Mouse (Mus musculus) CH12.LX (cell line): Measurements from ENCODE around the gene Myrf. TPM values are rescaled to one million over a fixed set of nuclear protein-coding genes. Genes with fewer than 3 reads are reported as not detected.

Source experiments
- DNase-seq: peaks from one replicate; pipeline ENCODE4 v3.0.0-alpha.2; 2013; ENCODE audit errors: extremely low read depth
- H3K27ac ChIP-seq: 2 replicates; pipeline ENCODE4 v1.5.1; 2012; ENCODE audit warnings: low read depth, mild to moderate bottlenecking, control low read depth, moderate library complexity; ENCODE audit not compliant: insufficient read depth
- H3K27me3 ChIP-seq: replicated peaks from 2 replicates; pipeline ENCODE3; 2012; ENCODE audit warnings: inconsistent platforms
- H3K36me3 ChIP-seq, 2 experiments: replicated peaks in 1 of 2; 2 replicates each; pipeline versions ENCODE3 to v1.6.1; 2012; ENCODE audit warnings: inconsistent platforms in 1 of 2, low read length in 1 of 2, mild to moderate bottlenecking in 1 of 2, mixed read lengths in 1 of 2, moderate library complexity in 1 of 2; ENCODE audit not compliant: control insufficient read depth in 1 of 2, insufficient read depth in 1 of 2
- H3K4me1 ChIP-seq, 2 experiments: 2 replicates each; pipeline ENCODE4 v1.6.1; 2012; ENCODE audit warnings: inconsistent platforms in 1 of 2, moderate library complexity in 1 of 2; ENCODE audit not compliant: insufficient read depth in 2 of 2, control insufficient read depth in 1 of 2
- H3K4me2 ChIP-seq: 2 replicates; pipeline ENCODE4 v1.6.1; 2012; ENCODE audit warnings: low read depth, mild to moderate bottlenecking, control low read depth; ENCODE audit not compliant: poor library complexity, insufficient read depth, severe bottlenecking
- H3K4me3 ChIP-seq, 3 experiments: fragments of 150-350 bp in 1 of 3; sonication (generic) in 1 of 3; replicated peaks in 1 of 3; 2 replicates each; pipeline versions ENCODE3 to v1.5.1; 2011 to 2012; ENCODE audit warnings: low read depth in 2 of 3, low read length in 2 of 3, mild to moderate bottlenecking in 2 of 3, moderate library complexity in 2 of 3, control low read depth in 1 of 3, improper control_type of control experiment in 1 of 3, inconsistent platforms in 1 of 3, mixed read lengths in 1 of 3; ENCODE audit not compliant: poor library complexity in 1 of 3
- H3K79me2 ChIP-seq: replicated peaks from 2 replicates; pipeline ENCODE4 v1.6.1; 2012; ENCODE audit warnings: mild to moderate bottlenecking, moderate library complexity; ENCODE audit not compliant: control insufficient read depth, poor library complexity, insufficient read depth, severe bottlenecking; ENCODE audit errors: extremely low read depth
- H3K9ac ChIP-seq: 2 replicates; pipeline ENCODE4 v1.6.1; 2012; ENCODE audit warnings: low read depth, mild to moderate bottlenecking, control low read depth, moderate library complexity; ENCODE audit not compliant: insufficient read depth
- H3K9me3 ChIP-seq: replicated peaks from 2 replicates; pipeline ENCODE3; 2012; ENCODE audit warnings: low read length, inconsistent platforms, mixed read lengths
- BHLHE40 ChIP-seq: IDR thresholded peaks from 2 replicates; pipeline ENCODE4 v1.6.1; 2011; ENCODE audit warnings: mild to moderate bottlenecking, low read depth, low read length, improper control_type of control experiment
- CHD1 ChIP-seq: IDR thresholded peaks from 2 replicates; pipeline ENCODE4 v1.6.1; 2012; ENCODE audit warnings: low read depth, low read length, improper control_type of control experiment, inconsistent platforms
- CHD2 ChIP-seq: IDR thresholded peaks from 2 replicates; pipeline ENCODE4 v1.6.1; 2011; ENCODE audit warnings: low read length, improper control_type of control experiment
- CTCF ChIP-seq, 2 experiments: IDR thresholded peaks in 1 of 2; conservative IDR thresholded peaks in 1 of 2; 2 replicates each; pipeline ENCODE4 v1.5.1; 2011 to 2012; ENCODE audit warnings: low read depth in 2 of 2, low read length in 2 of 2, improper control_type of control experiment in 1 of 2, inconsistent platforms in 1 of 2, mild to moderate bottlenecking in 1 of 2, moderate library complexity in 1 of 2
- ELF1 ChIP-seq: IDR thresholded peaks from 2 replicates; pipeline ENCODE4 v1.6.1; 2014; ENCODE audit warnings: low read depth, mild to moderate bottlenecking, inconsistent platforms, low read length, improper control_type of control experiment
- EP300 ChIP-seq: IDR thresholded peaks from 2 replicates; pipeline ENCODE4 v1.6.1; 2011; ENCODE audit warnings: low read length, improper control_type of control experiment
- ETS1 ChIP-seq: conservative IDR thresholded peaks from 2 replicates; pipeline ENCODE4 v1.6.1; 2012; ENCODE audit warnings: low read depth, mild to moderate bottlenecking, inconsistent platforms, low read length, improper control_type of control experiment, moderate library complexity
- HCFC1 ChIP-seq: IDR thresholded peaks from 2 replicates; pipeline ENCODE4 v1.6.1; 2012; ENCODE audit warnings: low read depth, mild to moderate bottlenecking, inconsistent platforms, low read length, improper control_type of control experiment
- IRF4 ChIP-seq: IDR thresholded peaks from 2 replicates; pipeline ENCODE4 v1.6.1; 2014; ENCODE audit warnings: low read depth, mild to moderate bottlenecking, inconsistent platforms, low read length, improper control_type of control experiment
- JUN ChIP-seq: IDR thresholded peaks from 2 replicates; pipeline ENCODE4 v1.6.1; 2011; ENCODE audit warnings: low read depth, mild to moderate bottlenecking, low read length, improper control_type of control experiment, moderate library complexity; ENCODE audit not compliant: insufficient read depth
- JUND ChIP-seq: conservative IDR thresholded peaks from 2 replicates; pipeline ENCODE4 v1.6.1; 2011; ENCODE audit warnings: low read depth, low read length, improper control_type of control experiment
- MAFK ChIP-seq: IDR thresholded peaks from 2 replicates; pipeline ENCODE4 v1.6.1; 2011; ENCODE audit warnings: low read length, improper control_type of control experiment; ENCODE audit not compliant: insufficient replicate concordance
- MAZ ChIP-seq: IDR thresholded peaks from 2 replicates; pipeline ENCODE4 v1.6.1; 2012; ENCODE audit warnings: low read depth, mild to moderate bottlenecking, inconsistent platforms, low read length, improper control_type of control experiment, moderate library complexity
- PAX5 ChIP-seq: IDR thresholded peaks from 2 replicates; pipeline ENCODE4 v1.6.1; 2012; ENCODE audit warnings: low read length, inconsistent platforms, mixed read lengths
- POLR2A ChIP-seq: IDR thresholded peaks from 2 replicates; pipeline ENCODE4 v1.6.1; 2011; ENCODE audit warnings: low read depth, mild to moderate bottlenecking, improper control_type of control experiment, low read length
- RAD21 ChIP-seq: IDR thresholded peaks from 2 replicates; pipeline ENCODE4 v1.6.1; 2011; ENCODE audit warnings: low read depth, mild to moderate bottlenecking, low read length, improper control_type of control experiment, moderate library complexity
- SIN3A ChIP-seq: IDR thresholded peaks from 2 replicates; pipeline ENCODE4 v1.6.1; 2012; ENCODE audit warnings: low read length, improper control_type of control experiment, inconsistent platforms
- SMC3 ChIP-seq: IDR thresholded peaks from 2 replicates; pipeline ENCODE4 v1.6.1; 2011; ENCODE audit warnings: low read depth, low read length, improper control_type of control experiment
- TCF12 ChIP-seq: IDR thresholded peaks from 2 replicates; pipeline ENCODE4 v1.6.1; 2014; ENCODE audit warnings: low read depth, mild to moderate bottlenecking, inconsistent platforms, low read length, improper control_type of control experiment
- USF2 ChIP-seq: conservative IDR thresholded peaks from 2 replicates; pipeline ENCODE4 v1.6.1; 2011; ENCODE audit warnings: low read depth, low read length, improper control_type of control experiment
- ZC3H11A ChIP-seq: IDR thresholded peaks from 2 replicates; pipeline ENCODE4 v1.6.1; 2012; ENCODE audit warnings: low read depth, mild to moderate bottlenecking, inconsistent platforms, low read length, improper control_type of control experiment
- ZKSCAN1 ChIP-seq: IDR thresholded peaks from 2 replicates; pipeline ENCODE4 v1.6.1; 2012; ENCODE audit warnings: low read depth, inconsistent platforms, low read length, improper control_type of control experiment, borderline replicate concordance
- dilution Hi-C: fragments of 300-500 bp; cut with MboI; formaldehyde crosslinking; loops from 2 replicates; pipeline ENCODE4 v1.14.3; 2020; ENCODE audit warnings: low sequenced_read_pairs; ENCODE audit not compliant: extremely low pct_unique_long_range_greater_than_20kb, extremely low pct_ligation_motif_present
- in situ Hi-C: fragments of 300-500 bp; cut with MboI; formaldehyde crosslinking; loops from 3 replicates; pipeline ENCODE4 v1.14.3; 2019; ENCODE audit warnings: low sequenced_read_pairs, low pct_ligation_motif_present, low pct_unique_long_range_greater_than_20kb, mixed read lengths
- polyA plus RNA-seq: library from polyadenylated mRNA; unstranded; fragments of >175 nt; gene quantifications from 2 replicates; pipeline ENCODE4 v1.2.1, GENCODE M21; 2012; ENCODE audit warnings: low read depth; ENCODE audit not compliant: insufficient read length
- total RNA-seq, 2 experiments: library from RNA; depleted of rRNA; stranded (reverse); fragments of 300-350 nt in 1 of 2; fragments of >200 nt in 1 of 2; gene quantifications; 2 replicates each; pipeline ENCODE4 v1.2.3; 2012 to 2014

The Myrf gene
- total and polyA plus RNA-seq, 3 experiments, result 0.10 to 0.13 TPM; not detected in 1

- in situ Hi-C loops, result loop anchor here (5.0 kb wide), 1 partner anchor 171 kb away; no protein-coding TSS in a partner anchor
- Histone ChIP-seq H3K4me2 (no peak overlapping the region), H3K27ac (no peak overlapping the region), H3K36me3 (no peaks in the 10 kb centered on the region), H3K27me3 (peaks cover 87% of the 10 kb centered on the region), H3K4me3 (no peak overlapping the region), H3K9me3 (no peaks in the 10 kb centered on the region), H3K79me2 (no peaks in the 10 kb centered on the region), H3K9ac (no peak overlapping the region)
- DNase-seq, result peak; percentile 45
- peak; percentile 70; the same call in 1 of the 2 replicates for TF ChIP-seq EP300
- peak; percentile 33; the same call in 1 of the 2 replicates for TF ChIP-seq BHLHE40
- peak; percentile 71 for TF ChIP-seq TCF12
- TF ChIP-seq MAFK, result no peak
- TF ChIP-seq JUN, result peak; percentile 48; the same call in 1 of the 2 replicates
- TF ChIP-seq PAX5, result no peak
- TF ChIP-seq ETS1, result peak; percentile 27; the same call in 1 of the 2 replicates
- TF ChIP-seq IRF4, result peak; percentile 91
- no peak for TF ChIP-seq SIN3A
- TF ChIP-seq CTCF (conservative IDR thresholded peaks at IDR 0.05 in 1 of 2, IDR thresholded peaks at IDR 0.05 in 1 of 2; ENCODE audit: low read depth in 2 of 2, low read length in 2 of 2), result no peak
- no peak for TF ChIP-seq ZKSCAN1
- TF ChIP-seq, all 38 proteins: peak for 6
- H3K4me1 ChIP-seq, result peaks cover 25 to 42% of the 10 kb centered on the region in 2 experiments
- dilution Hi-C loops, result no loop called here
These were observed 20.8 kb upstream of the Myrf start for GRCm38 (mm10) chr19:10261369-10261768.

GRCm38 (mm10) chr19:10258279-10259011 is 17.9 kb upstream of the Myrf start:
- Histone ChIP-seq H3K27ac (no peak overlapping the region), H3K4me3 (no peak overlapping the region), H3K79me2 (no peaks in the 10 kb centered on the region), H3K36me3 (no peaks in the 10 kb centered on the region), H3K4me1 (peaks cover 19 to 38% of the 10 kb centered on the region in 2 experiments), H3K4me2 (no peak overlapping the region), H3K9me3 (no peaks in the 10 kb centered on the region), H3K9ac (no peak overlapping the region), H3K27me3 (peaks cover 86% of the 10 kb centered on the region)
- dilution Hi-C loops, result no loop called here
- in situ Hi-C loops, result no loop called here
- TF ChIP-seq JUN (no peak), USF2 (no peak), ZC3H11A (peak; percentile 38), CTCF (conservative IDR thresholded peaks at IDR 0.05 in 1 of 2, IDR thresholded peaks at IDR 0.05 in 1 of 2; ENCODE audit: low read depth in 2 of 2, low read length in 2 of 2) (peak; percentile 76 to 93), RAD21 (peak; percentile 94), MAFK (no peak), CHD1 (no peak), ELF1 (no peak), IRF4 (peak; percentile 20; the same call in 1 of the 2 replicates), JUND (no peak), MAZ (peak; percentile 93), CHD2 (no peak), SMC3 (peak; percentile 82), POLR2A (no peak), BHLHE40 (no peak), HCFC1 (no peak), TCF12 (0 out of 2 replicates have a peak, but pooled peaks have one; percentile 17)
- peak; percentile 74 for DNase-seq
